Mouse (Mus musculus) left cerebral cortex, adult 2 months (tissue): ENCODE data around the gene Pde4d. TPM values are rescaled to one million over a fixed set of nuclear protein-coding genes. Genes with fewer than 3 reads are reported as not detected.

Experiments used
- DNase-seq, 2 experiments: peaks; one replicate each; pipeline ENCODE4 v3.0.0; 2021 to 2022; ENCODE audit warnings: low spot score in 2 of 2, mixed read lengths in 1 of 2; ENCODE audit errors: extremely low spot score in 1 of 2
- H3K27ac ChIP-seq: fragments of 200-600 bp; 2 replicates; pipeline ENCODE4 v1.8.1; 2022
- H3K4me3 ChIP-seq: fragments of 200-600 bp; 2 replicates; pipeline ENCODE4 v1.8.1; 2022
- CTCF ChIP-seq: fragments of 200-600 bp; IDR thresholded peaks from 2 replicates; pipeline ENCODE4 v1.8.1; 2022; ENCODE audit warnings: antibody characterized with exemption, mild to moderate bottlenecking, moderate library complexity
- intact Hi-C: fragments of 180-260 bp; cut with DNase I; formaldehyde crosslinking; loops from one replicate; pipeline ENCODE4 v1.15.1; 2025
- total RNA-seq, 2 experiments: library from RNA; stranded (reverse); gene quantifications; 2 replicates each; pipeline ENCODE4 v1.2.3; 2021

The Pde4d gene
- total RNA-seq, 2 experiments from 2014 or later = 116 to 121 TPM

- intact Hi-C loops = loop anchor here (5.0 kb wide), 1 partner anchor 293 kb away; no protein-coding TSS in a partner anchor
- Histone ChIP-seq H3K4me3 (no peak overlapping the region), H3K27ac (no peak overlapping the region)
- no peak for DNase-seq
- TF ChIP-seq CTCF = no peak
These were observed 1465.1 kb downstream of the Pde4d start for GRCm38 (mm10) chr13:109914846-109915245.

GRCm38 (mm10) chr13:109915501-109915900 is 1465.8 kb downstream of the Pde4d start:
- intact Hi-C loops = no loop called here
- no peak for DNase-seq
- TF ChIP-seq CTCF = no peak
- Histone ChIP-seq H3K4me3 (no peak overlapping the region), H3K27ac (no peak overlapping the region)

GRCm38 (mm10) chr13:109915964-109916363 is 1466.2 kb downstream of the Pde4d start:
- intact Hi-C loops = no loop called here
- no peak for TF ChIP-seq CTCF
- Histone ChIP-seq H3K27ac (no peak overlapping the region), H3K4me3 (no peak overlapping the region)
- no peak for DNase-seq

- no peak for TF ChIP-seq CTCF
- Histone ChIP-seq H3K27ac (no peak overlapping the region), H3K4me3 (no peak overlapping the region)
- intact Hi-C loops = no loop called here
- no peak for DNase-seq
These were observed 1467.8 kb downstream of the Pde4d start for GRCm38 (mm10) chr13:109917551-109917950.

GRCm38 (mm10) chr13:109918631-109919030 is 1468.9 kb downstream of the Pde4d start:
- intact Hi-C loops = no loop called here
- no peak overlapping the region for H3K4me3 ChIP-seq
- no peak for TF ChIP-seq CTCF
- DNase-seq = no peak
- H3K27ac ChIP-seq = no peak overlapping the region

- no peak overlapping the region for H3K4me3 ChIP-seq
- TF ChIP-seq CTCF = no peak
- DNase-seq = no peak
- intact Hi-C loops = no loop called here
- H3K27ac ChIP-seq = no peak overlapping the region
These were observed 1470.5 kb downstream of the Pde4d start for GRCm38 (mm10) chr13:109920256-109920655.

- DNase-seq = no peak
- TF ChIP-seq CTCF = no peak
- no peak overlapping the region for H3K27ac ChIP-seq
- H3K4me3 ChIP-seq = no peak overlapping the region
- intact Hi-C loops = loop anchor here (2.0 kb wide), 1 partner anchor 97 kb away; no protein-coding TSS in a partner anchor
These were observed 1471.7 kb downstream of the Pde4d start for GRCm38 (mm10) chr13:109921336-109922038.

- Histone ChIP-seq H3K4me3 (no peak overlapping the region), H3K27ac (no peak overlapping the region)
- TF ChIP-seq CTCF = peak; percentile 80
- DNase-seq = peak in 1 of 2 experiments; percentile 52
- intact Hi-C loops = loop anchor here (2.0 kb wide), 1 partner anchor 97 kb away; no protein-coding TSS in a partner anchor
These were observed 1472.5 kb downstream of the Pde4d start for GRCm38 (mm10) chr13:109922228-109922627.

- no peak for TF ChIP-seq CTCF
- no peak overlapping the region for H3K4me3 ChIP-seq
- DNase-seq = no peak
- intact Hi-C loops = loop anchor here (2.0 kb wide), 1 partner anchor 96 kb away; no protein-coding TSS in a partner anchor
- no peak overlapping the region for H3K27ac ChIP-seq
These were observed 1473.0 kb downstream of the Pde4d start for GRCm38 (mm10) chr13:109922782-109923181.

GRCm38 (mm10) chr13:109924771-109925170 is 1475.0 kb downstream of the Pde4d start:
- intact Hi-C loops = no loop called here
- TF ChIP-seq CTCF = no peak
- Histone ChIP-seq H3K27ac (no peak overlapping the region), H3K4me3 (no peak overlapping the region)
- no peak for DNase-seq

GRCm38 (mm10) chr13:109926277-109926920 is 1476.7 kb downstream of the Pde4d start:
- Histone ChIP-seq H3K4me3 (peak overlapping the region; percentile 54), H3K27ac (peak overlapping the region; percentile 48; the same call in 1 of the 2 replicates)
- intact Hi-C loops = loop anchor here (1.0 kb wide), 1 partner anchor 91 kb away; no protein-coding TSS in a partner anchor
- DNase-seq = peak; percentile 75 to 83
- TF ChIP-seq CTCF = no peak

GRCm38 (mm10) chr13:109927782-109928181 is 1478.0 kb downstream of the Pde4d start:
- peak overlapping the region; percentile 54 for H3K4me3 ChIP-seq
- DNase-seq = peak in 1 of 2 experiments; percentile 34
- no peak for TF ChIP-seq CTCF
- H3K27ac ChIP-seq = peak overlapping the region; percentile 48
- intact Hi-C loops = no loop called here
